Mouse (Mus musculus): ENCODE measurements at regions not wholly inside any gene's neighbourhood (a gene's known extent, or its start where the extent isn't known, plus 50 kb on each side); places are given as distances from the start of the nearest gene placed in this dataset.

GRCm38 (mm10) chr6:65224723-65225122 is 80.0 kb upstream of the Hpgds start:
- DNase-seq, result no peak

GRCm38 (mm10) chr6:65262572-65262971 is 117.9 kb upstream of the Hpgds start:
- DNase-seq, result peak; percentile 7

GRCm38 (mm10) chr6:65270723-65271122 is 110.2 kb upstream of the C130060K24Rik start:
- DNase-seq, result no peak

GRCm38 (mm10) chr6:65310176-65310575 is 70.7 kb upstream of the C130060K24Rik start:
- DNase-seq, result no peak

- DNase-seq, result no peak
Measured at GRCm38 (mm10) chr6:65310840-65311620, 69.9 kb upstream of the C130060K24Rik start.

- no peak for DNase-seq
Measured at GRCm38 (mm10) chr6:65311778-65312177, 69.1 kb upstream of the C130060K24Rik start.
